ENCODE assay signal across 8 mouse cellular contexts in genomic region chr2:73540450-73541162, GRCm38 (mm10). TPM values are rescaled to one million over a fixed set of nuclear protein-coding genes. Genes with fewer than 3 reads are reported as not detected.
DNase-seq lines count a peak whose midpoint lies in the region; ATAC-seq and TF ChIP-seq lines count a peak whose summit lies in the region.

No protein-coding gene starts in this region.

- no peak for DNase-seq in kidney, adult 11 months
- peak; percentile 34 for DNase-seq in ZHBTc4 (ENCODE audit: low read depth, low spot score)
- no peak for DNase-seq in midbrain, postnatal 0 days (ENCODE audit: low spot score)
- DNase-seq in embryo, embryonic 10 days (ENCODE audit: low spot score), result no peak
- no peak for DNase-seq in right cerebral cortex, postnatal 25 days
- DNase-seq in kidney, adult 18-20 months, result no peak

- H3K4me1 ChIP-seq in kidney, embryonic 14.5 days (ENCODE audit: control insufficient read depth, insufficient read depth, low read length), result no peaks in the 10 kb centered on the region
- H3K4me1 ChIP-seq in intestine, embryonic 16.5 days (ENCODE audit: control insufficient read depth, insufficient read depth, low read length), result peaks cover 5% of the 10 kb centered on the region
- H3K4me1 ChIP-seq in midbrain, postnatal 0 days (ENCODE audit: insufficient read depth, low read length), result no peaks in the 10 kb centered on the region

- peak overlapping the region; percentile 21 for H3K4me2 ChIP-seq in kidney, embryonic 14.5 days (replicated peaks; ENCODE audit: low read depth, low read length)
- H3K4me2 ChIP-seq in intestine, embryonic 16.5 days (ENCODE audit: low read depth, low read length), result peak overlapping the region; percentile 39
- H3K4me2 ChIP-seq in midbrain, postnatal 0 days (ENCODE audit: low read depth, low read length, poor library complexity, severe bottlenecking), result peak overlapping the region; percentile 18

- H3K27me3 ChIP-seq in kidney, embryonic 14.5 days (ENCODE audit: control insufficient read depth, insufficient read depth, low read length), result 0 out of 2 replicates have a peak, but pooled peaks cover 4% of the 10 kb centered on the region
- H3K27me3 ChIP-seq in intestine, embryonic 16.5 days (replicated peaks; ENCODE audit: control insufficient read depth, insufficient read depth, low read length), result no peaks in the 10 kb centered on the region
- no peaks in the 10 kb centered on the region for H3K27me3 ChIP-seq in midbrain, postnatal 0 days (ENCODE audit: insufficient read depth, low read length)

- no peak overlapping the region for H3K27ac ChIP-seq in kidney, embryonic 14.5 days (ENCODE audit: low read depth, low read length)
- H3K27ac ChIP-seq in intestine, embryonic 16.5 days (ENCODE audit: low read length), result no peak overlapping the region
- H3K27ac ChIP-seq in midbrain, postnatal 0 days (ENCODE audit: low read depth, low read length), result no peak overlapping the region

- H3K9me3 ChIP-seq in kidney, embryonic 14.5 days (ENCODE audit: control insufficient read depth, low read length), result no peaks in the 10 kb centered on the region; the same call in 1 of the 2 replicates
- no peaks in the 10 kb centered on the region for H3K9me3 ChIP-seq in intestine, embryonic 16.5 days (ENCODE audit: control insufficient read depth, low read length)
- no peaks in the 10 kb centered on the region for H3K9me3 ChIP-seq in midbrain, postnatal 0 days (ENCODE audit: low read length)

- H3K36me3 ChIP-seq in kidney, embryonic 14.5 days (ENCODE audit: control insufficient read depth, insufficient read depth, low read length), result no peaks in the 10 kb centered on the region
- no peaks in the 10 kb centered on the region for H3K36me3 ChIP-seq in intestine, embryonic 16.5 days (ENCODE audit: control insufficient read depth, insufficient read depth, low read length)
- no peaks in the 10 kb centered on the region for H3K36me3 ChIP-seq in midbrain, postnatal 0 days (ENCODE audit: insufficient read depth, low read length)

- TF ChIP-seq CTCF in midbrain, postnatal 0 days (IDR thresholded peaks at IDR 0.05), result no peak

- no peak overlapping the region for H3K9ac ChIP-seq in kidney, embryonic 14.5 days (ENCODE audit: low read depth, low read length)
- peak overlapping the region; percentile 38; the same call in 1 of the 2 replicates for H3K9ac ChIP-seq in intestine, embryonic 16.5 days (ENCODE audit: low read depth, low read length)
- no peak overlapping the region for H3K9ac ChIP-seq in midbrain, postnatal 0 days (replicated peaks; ENCODE audit: low read length, poor library complexity, severe bottlenecking)

- peak; percentile 54; the same call in 1 of the 2 replicates for ATAC-seq in kidney, embryonic 14.5 days (ENCODE audit: low FRiP score, low TSS enrichment)
- ATAC-seq in intestine, embryonic 16.5 days, result peak; percentile 53
- no peak for ATAC-seq in midbrain, postnatal 0 days (ENCODE audit: low FRiP score)

- H3K4me3 ChIP-seq in kidney, embryonic 14.5 days (ENCODE audit: low read length), result no peak overlapping the region
- H3K4me3 ChIP-seq in intestine, embryonic 16.5 days (ENCODE audit: low read length), result peak overlapping the region; percentile 8; the same call in 1 of the 2 replicates
- no peak overlapping the region for H3K4me3 ChIP-seq in midbrain, postnatal 0 days (ENCODE audit: low read depth, low read length)

- WGBS in kidney, embryonic 14.5 days, result 14% methylated on average over 16 of the region's 16 CpGs
- WGBS in intestine, embryonic 16.5 days, result 23% methylated on average over 16 of the region's 16 CpGs
- 38% methylated on average over 16 of the region's 16 CpGs for WGBS in midbrain, postnatal 0 days

RNA-seq across cellular contexts. Expression of gene Wipf1, which starts 11.1 kb away (rescaled TPM):
- 8.3 and 12.9 TPM in 2 replicates for polyA plus RNA-seq in kidney, embryonic 14.5 days (2014; fragmentation: Nextera tagmentation; extraction: Ambion mirVana)
- polyA plus RNA-seq in intestine, embryonic 16.5 days (2015; fragmentation: Nextera tagmentation; extraction: Ambion mirVana), result 9.0 and 10.7 TPM in 2 replicates
- total RNA-seq in midbrain, postnatal 0 days (2014; rRNA removed), result 1.8 and 4.3 TPM in 2 replicates
- polyA plus RNA-seq in midbrain, postnatal 0 days (2015; fragmentation: Nextera tagmentation; extraction: Ambion mirVana), result 2.1 and 2.4 TPM in 2 replicates

RNA-seq across cellular contexts. Expression of gene Chrna1, which starts 39.5 kb away (rescaled TPM):
- polyA plus RNA-seq in kidney, embryonic 14.5 days (2014; fragmentation: Nextera tagmentation; extraction: Ambion mirVana), result 0.35 and 0.86 TPM in 2 replicates
- polyA plus RNA-seq in intestine, embryonic 16.5 days (2015; fragmentation: Nextera tagmentation; extraction: Ambion mirVana), result 0.10 TPM in 2 replicates
- total RNA-seq in midbrain, postnatal 0 days (2014; rRNA removed), result 0.22 TPM in 1 of 2 replicates, not detected in the other
- polyA plus RNA-seq in midbrain, postnatal 0 days (2015; fragmentation: Nextera tagmentation; extraction: Ambion mirVana), result 0.25 and 0.31 TPM in 2 replicates
